Mouse (Mus musculus): ENCODE measurements around the gene 1700025G04Rik. TPM values are rescaled to one million over a fixed set of nuclear protein-coding genes. Genes with fewer than 3 reads are reported as not detected.

1700025G04Rik gene
- total and polyA plus RNA-seq, 2 experiments from 2014 or later: 13.0 to 46.1 TPM

DNA sequence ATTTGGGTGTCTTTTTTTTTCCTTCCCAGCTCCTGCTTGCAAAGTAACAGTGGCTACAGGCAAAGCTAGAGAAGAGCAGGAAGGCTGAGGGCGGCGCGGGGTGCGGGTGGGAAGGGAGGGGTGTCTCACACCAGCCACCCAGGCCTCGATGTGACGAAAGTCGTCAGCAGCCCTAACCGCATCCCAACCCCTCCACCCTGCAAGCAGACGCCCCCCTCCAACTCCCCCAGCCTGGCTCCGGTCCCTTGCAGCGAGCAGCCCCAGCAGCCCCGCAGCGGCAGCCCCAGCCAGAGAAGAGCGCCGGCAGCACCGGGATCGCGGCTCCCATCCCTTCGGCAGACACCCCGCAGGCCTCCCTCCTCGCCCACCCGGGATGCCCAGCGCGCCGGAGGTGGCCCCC is 399 bp downstream of the 1700025G04Rik start:
- no peaks in the 10 kb centered on the region for H3K36me3 ChIP-seq (replicated peaks; ENCODE audit: control insufficient read depth, insufficient read depth, low read length)
- ATAC-seq (ENCODE audit: insufficient read depth, low read depth) (peak; percentile 15), DNase-seq (ENCODE audit: low spot score) (peak; percentile 32)
- peak overlapping the region; percentile 88 for H3K27ac ChIP-seq (ENCODE audit: low read depth)
- H3K9me3 ChIP-seq (replicated peaks; ENCODE audit: control insufficient read depth, low read length): no peaks in the 10 kb centered on the region
- peak overlapping the region; percentile 86 for H3K4me2 ChIP-seq (ENCODE audit: low read depth, low read length)
- no peaks in the 10 kb centered on the region for H3K27me3 ChIP-seq (ENCODE audit: control insufficient read depth, insufficient read depth, low read length)
- H3K9ac ChIP-seq (replicated peaks; ENCODE audit: low read depth, low read length): peak overlapping the region; percentile 86
- 0% methylated on average over 25 of the region's 25 CpGs for WGBS
- peak overlapping the region; percentile 87 for H3K4me3 ChIP-seq (ENCODE audit: low read depth, low read length)
- no peak for TF ChIP-seq EP300 (IDR thresholded peaks at IDR 0.05; ENCODE audit: low read depth)
- no peak for TF ChIP-seq CTCF (IDR thresholded peaks at IDR 0.05; ENCODE audit: low read depth)
- H3K4me1 ChIP-seq (ENCODE audit: control insufficient read depth, insufficient read depth): peaks cover 32% of the 10 kb centered on the region

DNA sequence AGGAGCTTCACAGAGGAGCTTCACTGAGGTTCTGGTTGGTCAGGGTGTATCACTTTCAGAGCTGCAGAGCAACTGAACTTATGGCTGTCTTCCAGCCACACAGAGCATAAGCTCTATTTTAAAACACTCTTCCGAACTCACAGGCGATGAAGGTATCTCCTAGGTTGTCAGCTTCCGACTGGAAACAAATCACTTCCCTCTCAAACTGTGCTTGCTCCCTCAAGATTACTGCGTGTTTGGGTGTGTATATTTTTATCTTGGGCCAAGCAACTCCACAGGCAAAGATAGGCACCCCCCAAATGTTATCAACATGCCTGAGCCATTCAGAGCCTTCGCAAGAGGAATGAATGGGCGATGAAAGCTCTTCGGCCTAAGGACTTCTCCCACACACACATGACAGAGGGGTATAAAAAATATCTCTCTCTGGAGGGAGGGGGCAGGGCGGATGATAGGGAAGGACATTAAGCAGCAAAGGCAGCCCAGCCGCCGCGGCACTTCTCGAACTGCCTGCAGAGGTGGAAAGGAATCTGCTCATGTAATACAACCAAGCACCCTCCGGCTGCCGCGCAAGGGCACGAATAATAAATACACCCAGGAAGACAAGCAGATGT is 1.0 kb downstream of the 1700025G04Rik start:
- under 1% methylated on average over 16 of the region's 16 CpGs for WGBS
- H3K9ac ChIP-seq (replicated peaks; ENCODE audit: low read depth, low read length): peak overlapping the region; percentile 86
- H3K36me3 ChIP-seq (replicated peaks; ENCODE audit: control insufficient read depth, insufficient read depth, low read length): no peaks in the 10 kb centered on the region
- DNase-seq (ENCODE audit: low spot score): peak; percentile 74
- peaks cover 32% of the 10 kb centered on the region for H3K4me1 ChIP-seq (ENCODE audit: control insufficient read depth, insufficient read depth)
- peak overlapping the region; percentile 88 for H3K27ac ChIP-seq (ENCODE audit: low read depth)
- peak; percentile 32 for ATAC-seq (ENCODE audit: insufficient read depth, low read depth)
- H3K9me3 ChIP-seq (replicated peaks; ENCODE audit: control insufficient read depth, low read length): no peaks in the 10 kb centered on the region
- H3K27me3 ChIP-seq (ENCODE audit: control insufficient read depth, insufficient read depth, low read length): no peaks in the 10 kb centered on the region
- peak overlapping the region; percentile 87 for H3K4me3 ChIP-seq (ENCODE audit: low read depth, low read length)
- TF ChIP-seq CTCF (IDR thresholded peaks at IDR 0.05; ENCODE audit: low read depth) (no peak), EP300 (IDR thresholded peaks at IDR 0.05; ENCODE audit: low read depth) (0 out of 2 replicates have a peak, but pooled peaks have one; percentile 53)
- peak overlapping the region; percentile 86 for H3K4me2 ChIP-seq (ENCODE audit: low read depth, low read length)

DNA sequence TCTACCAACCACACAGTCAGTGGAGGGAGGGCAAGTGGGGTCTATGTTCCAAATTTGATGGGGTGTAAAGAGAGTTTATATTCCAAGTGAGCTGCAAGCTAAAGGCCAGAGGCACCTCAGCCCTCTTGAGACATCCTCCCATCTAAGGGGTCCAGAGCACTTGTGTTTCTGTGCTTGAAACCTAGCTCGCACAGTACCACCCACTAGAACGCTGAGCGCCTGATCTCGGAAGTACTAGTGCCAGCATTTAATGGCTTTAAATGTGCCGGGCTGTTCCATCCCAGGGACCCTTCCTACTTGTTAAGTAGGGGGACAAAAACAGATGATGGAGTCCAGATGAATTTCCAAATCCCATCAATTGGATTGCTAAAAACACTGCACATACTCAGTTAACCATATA is 1.9 kb downstream of the 1700025G04Rik start:
- DNase-seq (ENCODE audit: low spot score) (no peak), ATAC-seq (ENCODE audit: insufficient read depth, low read depth) (no peak)
- Histone ChIP-seq H3K27me3 (ENCODE audit: control insufficient read depth, insufficient read depth, low read length) (no peaks in the 10 kb centered on the region), H3K27ac (ENCODE audit: low read depth) (no peak overlapping the region), H3K4me2 (ENCODE audit: low read depth, low read length) (peak overlapping the region; percentile 86), H3K9me3 (replicated peaks; ENCODE audit: control insufficient read depth, low read length) (no peaks in the 10 kb centered on the region), H3K4me1 (ENCODE audit: control insufficient read depth, insufficient read depth) (peaks cover 32% of the 10 kb centered on the region), H3K9ac (replicated peaks; ENCODE audit: low read depth, low read length) (peak overlapping the region; percentile 86; the same call in 1 of the 2 replicates), H3K36me3 (replicated peaks; ENCODE audit: control insufficient read depth, insufficient read depth, low read length) (no peaks in the 10 kb centered on the region), H3K4me3 (ENCODE audit: low read depth, low read length) (peak overlapping the region; percentile 87)
- TF ChIP-seq EP300 (IDR thresholded peaks at IDR 0.05; ENCODE audit: low read depth) (no peak), CTCF (IDR thresholded peaks at IDR 0.05; ENCODE audit: low read depth) (no peak)
- WGBS: 71% methylated on average over 5 of the region's 5 CpGs

DNA sequence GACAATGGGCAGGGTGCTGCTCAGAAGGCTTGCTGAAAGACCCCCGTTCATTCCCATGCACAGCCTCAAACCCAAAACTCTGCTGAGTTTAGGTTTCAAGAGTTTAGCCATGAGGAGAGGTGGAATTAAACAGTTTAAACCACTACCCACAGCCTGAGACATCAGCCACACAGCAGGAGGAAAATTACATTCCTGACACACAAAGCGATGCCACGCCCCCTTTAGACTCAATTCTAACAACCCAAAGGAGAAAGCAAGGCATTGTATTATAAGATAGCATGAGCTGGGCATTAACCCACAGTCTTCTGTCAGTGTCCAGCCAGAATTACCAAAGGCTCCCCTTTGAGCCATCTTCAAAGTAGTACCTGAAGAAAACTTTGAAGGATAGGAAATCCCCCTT is 3.0 kb downstream of the 1700025G04Rik start:
- no peak for ATAC-seq (ENCODE audit: insufficient read depth, low read depth)
- Histone ChIP-seq H3K4me1 (ENCODE audit: control insufficient read depth, insufficient read depth) (peaks cover 33% of the 10 kb centered on the region), H3K27me3 (ENCODE audit: control insufficient read depth, insufficient read depth, low read length) (no peaks in the 10 kb centered on the region), H3K36me3 (replicated peaks; ENCODE audit: control insufficient read depth, insufficient read depth, low read length) (no peaks in the 10 kb centered on the region), H3K9me3 (replicated peaks; ENCODE audit: control insufficient read depth, low read length) (no peaks in the 10 kb centered on the region), H3K4me3 (ENCODE audit: low read depth, low read length) (no peak overlapping the region), H3K4me2 (ENCODE audit: low read depth, low read length) (no peak overlapping the region), H3K27ac (ENCODE audit: low read depth) (no peak overlapping the region), H3K9ac (replicated peaks; ENCODE audit: low read depth, low read length) (no peak overlapping the region)
- no peak for DNase-seq (ENCODE audit: low spot score)
- WGBS: 83% methylated on average over 3 of the region's 3 CpGs
- TF ChIP-seq CTCF (IDR thresholded peaks at IDR 0.05; ENCODE audit: low read depth) (no peak), EP300 (IDR thresholded peaks at IDR 0.05; ENCODE audit: low read depth) (no peak)

DNA sequence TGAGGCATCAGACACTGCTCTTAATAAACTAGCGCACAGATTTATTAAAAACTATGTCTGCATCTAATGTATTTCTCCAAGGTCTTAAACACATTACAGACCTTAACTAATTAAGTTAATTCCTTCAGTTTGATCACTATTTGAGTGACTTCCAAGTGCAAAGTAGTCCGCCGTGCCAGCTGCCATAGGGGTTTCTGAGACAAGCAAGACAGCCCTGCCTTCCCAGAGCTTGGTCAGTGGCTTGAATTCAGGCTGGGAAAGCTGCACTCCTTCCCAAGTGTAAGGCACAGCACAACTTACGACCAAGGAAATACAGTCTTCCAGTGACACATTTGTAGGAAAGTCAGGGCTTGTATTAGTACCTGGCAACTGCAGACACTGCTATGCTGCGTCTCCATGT is 4.4 kb downstream of the 1700025G04Rik start:
- peak overlapping the region; percentile 41; the same call in 1 of the 2 replicates for H3K4me2 ChIP-seq (ENCODE audit: low read depth, low read length)
- TF ChIP-seq CTCF (IDR thresholded peaks at IDR 0.05; ENCODE audit: low read depth) (no peak), EP300 (IDR thresholded peaks at IDR 0.05; ENCODE audit: low read depth) (no peak)
- H3K4me3 ChIP-seq (ENCODE audit: low read depth, low read length): peak overlapping the region; percentile 20; the same call in 1 of the 2 replicates
- H3K27me3 ChIP-seq (ENCODE audit: control insufficient read depth, insufficient read depth, low read length): no peaks in the 10 kb centered on the region
- DNase-seq (ENCODE audit: low spot score): no peak
- H3K9ac ChIP-seq (replicated peaks; ENCODE audit: low read depth, low read length): no peak overlapping the region
- peaks cover 36% of the 10 kb centered on the region for H3K4me1 ChIP-seq (ENCODE audit: control insufficient read depth, insufficient read depth)
- WGBS: 79% methylated on average over 5 of the region's 5 CpGs
- no peaks in the 10 kb centered on the region for H3K36me3 ChIP-seq (replicated peaks; ENCODE audit: control insufficient read depth, insufficient read depth, low read length)
- no peak for ATAC-seq (ENCODE audit: insufficient read depth, low read depth)
- no peaks in the 10 kb centered on the region for H3K9me3 ChIP-seq (replicated peaks; ENCODE audit: control insufficient read depth, low read length)
- H3K27ac ChIP-seq (ENCODE audit: low read depth): no peak overlapping the region

Data from heart, postnatal 0 days (tissue).